Mouse (Mus musculus) WW6 (cell line): ENCODE measurements at regions not wholly inside any gene's neighbourhood (a gene's known extent, or its start where the extent isn't known, plus 50 kb on each side); places are given as distances from the start of the nearest gene placed in this dataset.

Source experiments
- DNase-seq: peaks from one replicate; pipeline ENCODE4 v3.0.0-alpha.2; 2013; ENCODE audit warnings: low read depth, low spot score

GRCm38 (mm10) chr3:44298166-44298565 is 1080.0 kb upstream of the Pcdh10 start:
- DNase-seq, result peak; percentile 31

- DNase-seq, result no peak
These were observed 1077.1 kb upstream of the Pcdh10 start for GRCm38 (mm10) chr3:44301077-44301476.

DNA sequence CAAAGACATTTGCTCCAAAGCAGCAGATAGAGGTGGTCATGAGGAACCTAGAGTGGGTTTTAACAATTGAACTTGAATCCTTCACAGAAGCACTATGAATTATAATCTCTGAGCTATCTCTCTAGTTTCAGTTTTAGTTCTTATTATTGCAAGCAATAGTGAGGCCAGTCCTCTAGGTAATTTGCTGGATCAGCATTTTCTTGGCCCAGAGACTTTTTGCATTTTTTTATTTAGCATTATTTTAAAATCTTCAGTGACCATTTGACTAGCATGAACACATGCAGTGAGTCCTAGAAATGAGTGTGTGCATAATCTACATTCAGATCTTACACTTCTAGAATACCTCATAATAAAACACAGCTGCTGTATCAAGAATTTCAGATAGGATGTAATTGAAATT is 1055.0 kb upstream of the Pcdh10 start:
- no peak for DNase-seq
